Mouse (Mus musculus) lung, postnatal 0 days (tissue): Measurements from ENCODE around the gene Nabp2.

Source experiments
- CTCF ChIP-seq: IDR thresholded peaks from 2 replicates; pipeline ENCODE4 v1.5.1; 2016; ENCODE audit warnings: antibody characterized with exemption, mild to moderate bottlenecking
- EP300 ChIP-seq: IDR thresholded peaks from 2 replicates; pipeline ENCODE4 v1.6.1; 2016; ENCODE audit warnings: antibody characterized with exemption, mild to moderate bottlenecking, control low read depth

- TF ChIP-seq CTCF (no peak), EP300 (no peak)
Observed at GRCm38 (mm10) chr10:128429454-128429853, 18.2 kb upstream of the Nabp2 start.
